Mouse (Mus musculus) spleen, postnatal 10 days (tissue): ENCODE measurements around the gene Casd1.

Experiments used
- DNase-seq, 2 experiments: peaks; one replicate each; pipeline ENCODE4 v3.0.0; 2021 to 2022; ENCODE audit warnings: low spot score in 2 of 2

Gene Casd1

GRCm38 (mm10) chr6:4600658-4601296 is at the start of gene Casd1:
Casd1 (plus strand) TSS chr6:4600839.
- DNase-seq = peak; percentile 65 to 70

GRCm38 (mm10) chr6:4555366-4555765 is 45.3 kb upstream of the Casd1 start:
- DNase-seq = no peak

- no peak for DNase-seq
Measured at GRCm38 (mm10) chr6:4557086-4557485, 43.6 kb upstream of the Casd1 start.

GRCm38 (mm10) chr6:4557678-4558077 is 43.0 kb upstream of the Casd1 start:
- peak in 1 of 2 experiments; percentile 34 for DNase-seq

- DNase-seq = no peak
Measured at GRCm38 (mm10) chr6:4561156-4561555, 39.5 kb upstream of the Casd1 start.

GRCm38 (mm10) chr6:4561621-4562020 is 39.0 kb upstream of the Casd1 start:
- DNase-seq = no peak

- no peak for DNase-seq
Measured at GRCm38 (mm10) chr6:4562401-4562800, 38.2 kb upstream of the Casd1 start.

GRCm38 (mm10) chr6:4563477-4563876 is 37.2 kb upstream of the Casd1 start:
- DNase-seq = no peak

- DNase-seq = no peak
Measured at GRCm38 (mm10) chr6:4570412-4570811, 30.2 kb upstream of the Casd1 start.

GRCm38 (mm10) chr6:4577756-4578155 is 22.9 kb upstream of the Casd1 start:
- DNase-seq = no peak

- DNase-seq = no peak
Measured at GRCm38 (mm10) chr6:4578343-4578742, 22.3 kb upstream of the Casd1 start.

GRCm38 (mm10) chr6:4579620-4580019 is 21.0 kb upstream of the Casd1 start:
- DNase-seq = no peak

- DNase-seq = no peak
Measured at GRCm38 (mm10) chr6:4583485-4583884, 17.2 kb upstream of the Casd1 start.

- no peak for DNase-seq
Measured at GRCm38 (mm10) chr6:4587946-4588345, 12.7 kb upstream of the Casd1 start.

GRCm38 (mm10) chr6:4588722-4589121 is 11.9 kb upstream of the Casd1 start:
- DNase-seq = no peak

- DNase-seq = no peak
Measured at GRCm38 (mm10) chr6:4590089-4590488, 10.6 kb upstream of the Casd1 start.

GRCm38 (mm10) chr6:4597711-4598110 is 2.9 kb upstream of the Casd1 start:
- no peak for DNase-seq

GRCm38 (mm10) chr6:4600085-4600657 is 468 bp upstream of the Casd1 start:
- no peak for DNase-seq

- peak; percentile 35 to 50 for DNase-seq
Measured at GRCm38 (mm10) chr6:4601297-4601931, 775 bp downstream of the Casd1 start.

GRCm38 (mm10) chr6:4602012-4602411 is 1.4 kb downstream of the Casd1 start:
- DNase-seq = no peak

GRCm38 (mm10) chr6:4606394-4606793 is 5.8 kb downstream of the Casd1 start:
- no peak for DNase-seq

GRCm38 (mm10) chr6:4610216-4610896 is 9.7 kb downstream of the Casd1 start:
- no peak for DNase-seq

GRCm38 (mm10) chr6:4611853-4612252 is 11.2 kb downstream of the Casd1 start:
- no peak for DNase-seq
